7 mouse cellular contexts compared by ENCODE assay signal in genomic region chr2:32452441-32452971, GRCm38 (mm10). TPM values are rescaled to one million over a fixed set of nuclear protein-coding genes. Genes with fewer than 3 reads are reported as not detected.
A peak's percentile ranks its signal among the peaks of the same experiment; 100 is the strongest.
DNase-seq lines count a peak whose midpoint lies in the region; ATAC-seq and TF ChIP-seq lines count a peak whose summit lies in the region.

No protein-coding gene starts in this region.

- no peak for ATAC-seq in lung, embryonic 14.5 days (ENCODE audit: insufficient read depth)
- ATAC-seq in forebrain, embryonic 11.5 days (replicated peaks; ENCODE audit: low FRiP score) = no peak
- ATAC-seq in neural tube, embryonic 12.5 days (ENCODE audit: low FRiP score, low read depth) = no peak

- H3K4me3 ChIP-seq in lung, embryonic 14.5 days (ENCODE audit: low read depth, low read length) = peak overlapping the region; percentile 82
- peak overlapping the region; percentile 57 for H3K4me3 ChIP-seq in cerebellum, adult 2 months (replicated peaks; ENCODE audit: insufficient read depth, low read depth, low read length)
- H3K4me3 ChIP-seq in forebrain, embryonic 11.5 days (ENCODE audit: low read depth, low read length) = peak overlapping the region; percentile 15; the same call in 1 of the 2 replicates
- peak overlapping the region; percentile 16; the same call in 1 of the 2 replicates for H3K4me3 ChIP-seq in neural tube, embryonic 12.5 days

- H3K36me3 ChIP-seq in lung, embryonic 14.5 days (ENCODE audit: insufficient read depth) = 0 out of 2 replicates have a peak, but pooled peaks cover 7% of the 10 kb centered on the region
- no peaks in the 10 kb centered on the region for H3K36me3 ChIP-seq in forebrain, embryonic 11.5 days (ENCODE audit: control insufficient read depth, insufficient read depth, low read length)
- H3K36me3 ChIP-seq in neural tube, embryonic 12.5 days = peaks cover 8% of the 10 kb centered on the region

- peak overlapping the region; percentile 19 for H3K27ac ChIP-seq in lung, embryonic 14.5 days (ENCODE audit: low read depth)
- H3K27ac ChIP-seq in cerebellum, adult 2 months (ENCODE audit: insufficient read depth, low read length) = peak overlapping the region; percentile 21; the same call in 1 of the 2 replicates
- H3K27ac ChIP-seq in forebrain, embryonic 11.5 days (ENCODE audit: low read depth, low read length) = no peak overlapping the region
- no peak overlapping the region for H3K27ac ChIP-seq in neural tube, embryonic 12.5 days

- TF ChIP-seq CTCF in lung, embryonic 14.5 days (IDR thresholded peaks at IDR 0.05; ENCODE audit: low read depth) = 0 out of 2 replicates have a peak, but pooled peaks have one; percentile 8
- TF ChIP-seq CTCF in cerebellum, adult 2 months (IDR thresholded peaks at IDR 0.05; ENCODE audit: borderline replicate concordance, insufficient read depth, low read depth, low read length) = no peak

- TF ChIP-seq POLR2A in cerebellum, adult 2 months (IDR thresholded peaks at IDR 0.05; ENCODE audit: borderline replicate concordance, insufficient read depth, low read length) = no peak

- no peak for DNase-seq in lung, embryonic 14.5 days
- DNase-seq in lung, postnatal 14 days = no peak
- peak; percentile 56 to 58 for DNase-seq in cerebellum, adult 2 months
- peak; percentile 60 for DNase-seq in forebrain, embryonic 11.5 days (ENCODE audit: low spot score)
- DNase-seq in kidney, postnatal 14 days = peak; percentile 29
- DNase-seq in urinary bladder, adult 18-20 months (ENCODE audit: low spot score in 2 of 2) = no peak

- peak overlapping the region; percentile 94 for H3K4me2 ChIP-seq in lung, embryonic 14.5 days
- peak overlapping the region; percentile 42 for H3K4me2 ChIP-seq in forebrain, embryonic 11.5 days (ENCODE audit: low read depth, low read length, severe bottlenecking)
- H3K4me2 ChIP-seq in neural tube, embryonic 12.5 days (replicated peaks) = peak overlapping the region; percentile 51

- peaks cover 15% of the 10 kb centered on the region; the same call in 1 of the 2 replicates for H3K4me1 ChIP-seq in lung, embryonic 14.5 days (ENCODE audit: insufficient read depth)
- H3K4me1 ChIP-seq in cerebellum, adult 2 months (ENCODE audit: control insufficient read depth, insufficient read depth, low read length) = peaks cover 10% of the 10 kb centered on the region; the same call in 1 of the 2 replicates
- H3K4me1 ChIP-seq in forebrain, embryonic 11.5 days (replicated peaks; ENCODE audit: control insufficient read depth, insufficient read depth, low read length) = peaks cover 5% of the 10 kb centered on the region; the same call in 1 of the 2 replicates
- H3K4me1 ChIP-seq in neural tube, embryonic 12.5 days = peaks cover 36% of the 10 kb centered on the region

- H3K27me3 ChIP-seq in lung, embryonic 14.5 days (ENCODE audit: insufficient read depth, low read length) = no peaks in the 10 kb centered on the region
- H3K27me3 ChIP-seq in cerebellum, adult 2 months (ENCODE audit: control insufficient read depth, insufficient read depth, low read length) = no peaks in the 10 kb centered on the region
- H3K27me3 ChIP-seq in forebrain, embryonic 11.5 days (ENCODE audit: control insufficient read depth, insufficient read depth, low read length) = no peaks in the 10 kb centered on the region
- H3K27me3 ChIP-seq in neural tube, embryonic 12.5 days (replicated peaks) = no peaks in the 10 kb centered on the region

- peak overlapping the region; percentile 10; the same call in 1 of the 2 replicates for H3K9ac ChIP-seq in lung, embryonic 14.5 days
- H3K9ac ChIP-seq in forebrain, embryonic 11.5 days (ENCODE audit: low read length) = peak overlapping the region; percentile 48
- H3K9ac ChIP-seq in neural tube, embryonic 12.5 days = no peak overlapping the region

- WGBS in lung, embryonic 14.5 days = 92% methylated on average over 16 of the region's 16 CpGs
- 92% methylated on average over 16 of the region's 16 CpGs for WGBS in cerebellum, adult 2 months
- 95% methylated on average over 16 of the region's 16 CpGs for WGBS in forebrain, embryonic 11.5 days
- WGBS in neural tube, embryonic 12.5 days = 97% methylated on average over 16 of the region's 16 CpGs

- H3K9me3 ChIP-seq in lung, embryonic 14.5 days (ENCODE audit: low read depth, low read length) = no peaks in the 10 kb centered on the region
- H3K9me3 ChIP-seq in forebrain, embryonic 11.5 days (ENCODE audit: control insufficient read depth, low read length) = no peaks in the 10 kb centered on the region
- H3K9me3 ChIP-seq in neural tube, embryonic 12.5 days = no peaks in the 10 kb centered on the region

RNA-seq across cellular contexts. Expression of gene Slc25a25, which starts 1.3 kb away (rescaled TPM):
- polyA plus RNA-seq in lung, embryonic 14.5 days (2014; fragmentation: Nextera tagmentation; extraction: Ambion mirVana) = 16.3 and 19.5 TPM in 2 replicates
- polyA plus RNA-seq in cerebellum, adult 2 months (2012; rRNA removed) = 67.0 and 76.2 TPM in 2 replicates
- 25.9 and 26.6 TPM in 2 replicates for polyA plus RNA-seq in forebrain, embryonic 11.5 days (2014; fragmentation: Nextera tagmentation; extraction: Ambion mirVana)
- 41.6 and 44.0 TPM in 2 replicates for polyA plus RNA-seq in neural tube, embryonic 12.5 days (2016; fragmentation: Nextera tagmentation; extraction: Ambion mirVana)

RNA-seq across cellular contexts. Expression of gene Naif1, which starts 2.2 kb away (rescaled TPM):
- polyA plus RNA-seq in lung, embryonic 14.5 days (2014; fragmentation: Nextera tagmentation; extraction: Ambion mirVana) = 5.7 and 6.5 TPM in 2 replicates
- polyA plus RNA-seq in cerebellum, adult 2 months (2012; rRNA removed) = 3.3 TPM in 2 replicates
- polyA plus RNA-seq in forebrain, embryonic 11.5 days (2014; fragmentation: Nextera tagmentation; extraction: Ambion mirVana) = 6.6 and 7.1 TPM in 2 replicates
- 5.7 and 6.0 TPM in 2 replicates for polyA plus RNA-seq in neural tube, embryonic 12.5 days (2016; fragmentation: Nextera tagmentation; extraction: Ambion mirVana)

RNA-seq across cellular contexts. Expression of gene Ptges2, which starts 56.8 kb away (rescaled TPM):
- 28.0 and 28.2 TPM in 2 replicates for polyA plus RNA-seq in lung, embryonic 14.5 days (2014; fragmentation: Nextera tagmentation; extraction: Ambion mirVana)
- 60.9 and 61.1 TPM in 2 replicates for polyA plus RNA-seq in cerebellum, adult 2 months (2012; rRNA removed)
- 28.0 and 29.4 TPM in 2 replicates for polyA plus RNA-seq in forebrain, embryonic 11.5 days (2014; fragmentation: Nextera tagmentation; extraction: Ambion mirVana)
- polyA plus RNA-seq in neural tube, embryonic 12.5 days (2016; fragmentation: Nextera tagmentation; extraction: Ambion mirVana) = 35.8 and 40.5 TPM in 2 replicates

Comparison
In these comparisons a context has a peak if more than half of its experiments do, and no peak if none do; other contexts are left out.
1. DNase-seq: peak in cerebellum, adult 2 months (2 of 2), forebrain, embryonic 11.5 days (single experiment) and kidney, postnatal 14 days (single experiment); none in lung, embryonic 14.5 days (single experiment), lung, postnatal 14 days (single experiment) and urinary bladder, adult 18-20 months (0 of 2).
2. H3K27ac ChIP-seq: peak in lung, embryonic 14.5 days (single experiment) and cerebellum, adult 2 months (single experiment); none in forebrain, embryonic 11.5 days (single experiment) and neural tube, embryonic 12.5 days (single experiment).
3. H3K4me2 ChIP-seq: peak in every context shown above with its lines; median percentile 94 in lung, embryonic 14.5 days; 51 in neural tube, embryonic 12.5 days; 42 in forebrain, embryonic 11.5 days.
4. H3K4me3 ChIP-seq: peak in every context shown above with its lines; median percentile 82 in lung, embryonic 14.5 days; 57 in cerebellum, adult 2 months; 16 in neural tube, embryonic 12.5 days; 15 in forebrain, embryonic 11.5 days.